Mouse (Mus musculus): ENCODE measurements around the gene Krt16.

DNA sequence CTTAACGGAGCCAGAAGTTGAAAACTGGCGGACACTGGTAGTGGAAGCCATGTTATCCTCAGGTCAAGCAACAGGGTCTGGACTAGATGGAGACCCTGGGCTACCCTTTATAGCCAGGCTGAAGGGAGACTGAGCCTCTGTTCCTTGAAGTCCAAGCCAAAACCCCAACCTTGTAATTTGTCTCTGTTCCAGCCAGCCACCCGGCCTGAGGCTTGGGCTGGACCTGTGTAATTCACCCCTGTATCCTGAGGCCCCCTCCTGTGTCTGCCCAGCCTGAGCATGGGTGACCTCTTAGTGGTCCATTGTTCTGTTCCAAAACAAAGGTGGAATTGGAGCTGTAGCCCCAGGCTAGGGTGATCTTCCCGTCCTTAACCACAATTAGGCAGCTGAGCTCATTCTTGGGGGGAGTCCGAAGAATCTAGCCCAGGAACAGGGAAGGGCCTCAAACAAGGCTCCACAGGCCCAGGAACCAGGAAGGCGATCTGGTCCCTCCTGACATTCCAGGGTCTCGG is 21.2 kb upstream of the Krt16 start, which contains the start of gene Krt42:
- TF ChIP-seq CTCF (IDR thresholded peaks at IDR 0.05; ENCODE audit: borderline replicate concordance, control insufficient read depth, extremely low read depth, insufficient read depth, low read length, poor library complexity), result no peak
- no peak for TF ChIP-seq POLR2A (IDR thresholded peaks at IDR 0.05; ENCODE audit: control insufficient read depth, extremely low read depth, insufficient read depth, low read length, poor library complexity)
